Mouse (Mus musculus) megakaryocyte, adult 5-6 weeks (primary cell): ENCODE results near the gene Rnf180. TPM values are rescaled to one million over a fixed set of nuclear protein-coding genes. Genes with fewer than 3 reads are reported as not detected.

ENCODE experiments used
- ATAC-seq: 2 replicates; pipeline ENCODE4 v1.8.0; 2016; ENCODE audit warnings: mild to moderate bottlenecking, inconsistent platforms; ENCODE audit not compliant: poor library complexity, severe bottlenecking
- total RNA-seq, 2 experiments: library from RNA; stranded (forward) in 1 of 2; stranded (reverse) in 1 of 2; fragments of 153-499, 151-499 nt in 1 of 2; fragments of 221-1000, 200-1000 nt in 1 of 2; gene quantifications; 2 replicates each; pipeline versions ENCODE4 v1.2.3 to v1.2.4; 2015 to 2017

Rnf180 gene
- total RNA-seq, 2 experiments from 2014 or later: 0.71 TPM; not detected in 1

GRCm38 (mm10) chr13:105139881-105140280 is 154.7 kb downstream of the Rnf180 start:
- peak; percentile 96 for ATAC-seq

GRCm38 (mm10) chr13:105134397-105134796 is 160.2 kb downstream of the Rnf180 start:
- ATAC-seq: no peak

GRCm38 (mm10) chr13:105132776-105133175 is 161.8 kb downstream of the Rnf180 start:
- no peak for ATAC-seq

GRCm38 (mm10) chr13:105132370-105132769 is 162.2 kb downstream of the Rnf180 start:
- no peak for ATAC-seq

- no peak for ATAC-seq
Observed at GRCm38 (mm10) chr13:105130080-105130479, 164.5 kb downstream of the Rnf180 start.

GRCm38 (mm10) chr13:105122092-105122491 is 172.5 kb downstream of the Rnf180 start:
- no peak for ATAC-seq

GRCm38 (mm10) chr13:105121617-105122016 is 173.0 kb downstream of the Rnf180 start:
- no peak for ATAC-seq

GRCm38 (mm10) chr13:105111599-105111998 is 183.0 kb downstream of the Rnf180 start:
- ATAC-seq: no peak

GRCm38 (mm10) chr13:105104385-105104784 is 190.2 kb downstream of the Rnf180 start:
- no peak for ATAC-seq

GRCm38 (mm10) chr13:105100705-105101104 is 193.9 kb downstream of the Rnf180 start:
- no peak for ATAC-seq

GRCm38 (mm10) chr13:105096316-105096715 is 198.3 kb downstream of the Rnf180 start:
- ATAC-seq: no peak

- ATAC-seq: no peak
Observed at GRCm38 (mm10) chr13:105089276-105089675, 205.3 kb downstream of the Rnf180 start.

GRCm38 (mm10) chr13:105081862-105082261 is 212.8 kb downstream of the Rnf180 start, which contains the start of gene 4933425L06Rik:
Gene 4933425L06Rik (plus strand): TSS chr13:105082122.
- ATAC-seq: no peak

Other genes with a start within 250 kb of the Rnf180 start
- 0.02 and 0.18 TPM in 2 replicates for gene Rgs7bp, start 239.9 kb downstream of the Rnf180 start, total RNA-seq (2015)
- gene Rgs7bp, start 239.9 kb downstream of the Rnf180 start, total RNA-seq (2017): 0.04 and 0.07 TPM in 2 replicates
- not detected in 2 replicates for gene 4933425L06Rik, start 212.7 kb downstream of the Rnf180 start, total RNA-seq (2015)
- gene 4933425L06Rik, start 212.7 kb downstream of the Rnf180 start, total RNA-seq (2017): not detected in 2 replicates
- gene Htr1a, start 148.8 kb upstream of the Rnf180 start, total RNA-seq (2015): not detected in 2 replicates
- gene Htr1a, start 148.8 kb upstream of the Rnf180 start, total RNA-seq (2017): not detected in 2 replicates